Mouse (Mus musculus) midbrain, embryonic 10.5 days (tissue): ENCODE results near the gene 4930578G10Rik. TPM values are rescaled to one million over a fixed set of nuclear protein-coding genes. Genes with fewer than 3 reads are reported as not detected.
A peak's percentile ranks its signal among the peaks of the same experiment; 100 is the strongest.

Experiments
- DNase-seq: peaks from one replicate; pipeline ENCODE4 v3.0.0-alpha.2; 2017; ENCODE audit warnings: low spot score
- H3K27ac ChIP-seq: fragments of 300-500 bp; sonication (generic); replicated peaks from 2 replicates; pipeline ENCODE4 v1.5.1; 2016; ENCODE audit warnings: mild to moderate bottlenecking
- H3K27me3 ChIP-seq: fragments of 300-500 bp; sonication (generic); 2 replicates; pipeline ENCODE4 v1.6.1; 2016; ENCODE audit warnings: low read depth, mild to moderate bottlenecking; ENCODE audit not compliant: poor library complexity, severe bottlenecking
- H3K36me3 ChIP-seq: fragments of 300-500 bp; sonication (generic); 2 replicates; pipeline ENCODE4 v1.6.1; 2016; ENCODE audit warnings: mild to moderate bottlenecking, moderate library complexity
- H3K4me1 ChIP-seq: fragments of 300-500 bp; sonication (generic); 2 replicates; pipeline ENCODE4 v1.6.1; 2016
- H3K4me3 ChIP-seq: fragments of 300-500 bp; sonication (generic); 2 replicates; pipeline ENCODE4 v1.5.1; 2016; ENCODE audit warnings: mild to moderate bottlenecking, moderate library complexity
- H3K9me3 ChIP-seq: fragments of 300-500 bp; sonication (generic); replicated peaks from 2 replicates; pipeline ENCODE4 v1.6.1; 2016; ENCODE audit warnings: mild to moderate bottlenecking
- WGBS: fragments of 180-500 bp; shearing (Covaris S2); methylation state at CpG from one replicate; pipeline ENCODE4 v1.1.7; 2016; 5-methylcytosine and 5-hydroxymethylcytosine counted together
- polyA plus RNA-seq: library from polyadenylated mRNA; unstranded; fragments of >200 nt; fragmentation: Nextera tagmentation; extraction: Ambion mirVana; gene quantifications from 2 replicates; pipeline ENCODE4 v1.2.1, GENCODE M21; 2016

The 4930578G10Rik gene
- polyA plus RNA-seq, 1 experiment from 2014 or later = 0.48 TPM

GRCm38 (mm10) chr4:42876586-42877291 is 141.4 kb downstream of the 4930578G10Rik start:
- WGBS = 45% methylated on average over 5 of the region's 5 CpGs
- no peak overlapping the region for H3K4me3 ChIP-seq
- peak; percentile 62 for DNase-seq
- H3K9me3 ChIP-seq = no peaks in the 10 kb centered on the region
- no peak overlapping the region for H3K27ac ChIP-seq
- no peaks in the 10 kb centered on the region for H3K36me3 ChIP-seq
- no peaks in the 10 kb centered on the region for H3K4me1 ChIP-seq
- H3K27me3 ChIP-seq = no peaks in the 10 kb centered on the region

DNA sequence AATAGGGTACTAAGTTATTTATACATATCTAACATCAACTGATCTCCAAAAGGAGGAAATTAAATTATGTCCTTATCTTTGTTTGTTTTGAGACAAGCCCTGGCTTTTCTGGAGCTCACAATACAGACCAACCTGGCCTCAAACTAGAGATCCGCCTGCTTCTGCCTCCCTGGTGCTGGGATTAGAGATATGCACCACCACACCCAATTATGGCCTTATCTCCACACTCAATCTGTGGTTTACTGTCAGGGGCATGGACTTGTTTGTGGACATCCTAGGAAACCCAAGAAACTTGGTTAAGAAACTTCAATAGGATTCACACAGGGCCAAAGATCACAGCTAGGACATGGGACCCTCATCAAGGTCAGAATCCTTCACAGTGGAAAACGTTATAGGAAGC is 142.3 kb downstream of the 4930578G10Rik start:
- WGBS = 83% methylated on average over 2 of the region's 2 CpGs
- H3K4me3 ChIP-seq = no peak overlapping the region
- no peaks in the 10 kb centered on the region for H3K4me1 ChIP-seq
- H3K27me3 ChIP-seq = no peaks in the 10 kb centered on the region
- no peak for DNase-seq
- no peak overlapping the region for H3K27ac ChIP-seq
- H3K9me3 ChIP-seq = no peaks in the 10 kb centered on the region
- H3K36me3 ChIP-seq = no peaks in the 10 kb centered on the region

- Histone ChIP-seq H3K4me1 (no peaks in the 10 kb centered on the region), H3K27me3 (no peaks in the 10 kb centered on the region), H3K9me3 (no peaks in the 10 kb centered on the region), H3K27ac (no peak overlapping the region), H3K4me3 (no peak overlapping the region), H3K36me3 (no peaks in the 10 kb centered on the region)
- no peak for DNase-seq
- WGBS = 85% methylated on average over 16 of the region's 16 CpGs
Measured at GRCm38 (mm10) chr4:42879829-42880676, 144.7 kb downstream of the 4930578G10Rik start.

DNA sequence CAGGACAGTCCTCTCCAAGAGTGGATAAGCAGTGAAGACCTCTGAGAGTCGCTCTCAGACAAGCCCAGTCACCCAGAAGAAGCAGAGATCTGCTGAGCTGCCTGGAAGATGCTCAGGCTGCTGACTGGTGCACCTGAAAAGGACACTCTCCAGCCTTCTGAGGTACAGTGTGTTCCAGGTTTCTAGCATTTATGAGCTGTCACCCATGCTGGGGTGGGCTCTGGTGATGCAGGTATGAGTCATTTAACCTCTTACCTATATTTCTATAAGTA is 145.3 kb downstream of the 4930578G10Rik start:
- WGBS = 63% methylated on average over 1 of the region's 1 CpGs
- DNase-seq = no peak
- no peaks in the 10 kb centered on the region for H3K9me3 ChIP-seq
- no peaks in the 10 kb centered on the region for H3K36me3 ChIP-seq
- no peak overlapping the region for H3K27ac ChIP-seq
- no peaks in the 10 kb centered on the region for H3K4me1 ChIP-seq
- no peak overlapping the region for H3K4me3 ChIP-seq
- H3K27me3 ChIP-seq = no peaks in the 10 kb centered on the region

DNA sequence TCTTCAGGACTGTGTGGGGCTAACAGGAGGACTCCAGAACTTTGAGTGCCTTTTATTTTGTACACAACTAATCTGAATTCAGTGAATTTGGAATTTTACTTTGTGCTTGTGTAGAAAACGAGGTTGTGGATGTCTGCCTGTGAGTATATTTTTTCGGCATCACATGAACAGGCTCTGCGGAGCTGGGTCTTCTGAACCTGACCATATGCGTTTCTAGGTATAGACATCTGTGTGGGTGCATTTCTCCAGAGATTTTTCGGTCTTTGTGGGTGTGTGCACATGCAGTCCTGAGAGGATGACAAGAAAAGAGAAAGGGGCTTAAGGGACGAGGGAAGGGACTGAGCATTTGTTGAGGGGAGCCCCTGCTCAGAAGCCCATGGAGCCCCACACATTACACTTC is 151.6 kb downstream of the 4930578G10Rik start:
- WGBS = 89% methylated on average over 6 of the region's 6 CpGs
- DNase-seq = no peak

DNA sequence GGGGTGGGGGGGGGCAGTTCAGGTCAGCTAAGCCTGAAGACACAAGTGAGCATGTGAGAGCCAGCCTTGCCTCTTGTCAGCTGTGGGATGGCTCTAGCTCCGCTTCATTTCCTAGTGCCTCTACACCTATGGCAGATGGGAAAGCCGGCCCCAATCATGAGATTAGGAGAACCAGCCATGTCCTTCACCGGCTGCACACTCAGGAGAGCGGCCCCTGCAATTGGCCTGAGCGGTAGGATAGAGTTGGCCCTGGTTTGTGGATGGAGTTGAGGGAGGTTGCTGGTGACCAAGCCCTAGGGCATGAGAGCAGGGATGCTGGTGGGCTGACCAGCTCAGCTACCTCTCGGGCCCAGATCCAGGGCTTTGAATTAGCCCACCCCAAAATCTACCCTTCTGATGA is 153.5 kb downstream of the 4930578G10Rik start:
- Histone ChIP-seq H3K27me3 (no peaks in the 10 kb centered on the region), H3K27ac (no peak overlapping the region), H3K9me3 (no peaks in the 10 kb centered on the region), H3K36me3 (no peaks in the 10 kb centered on the region), H3K4me1 (no peaks in the 10 kb centered on the region), H3K4me3 (no peak overlapping the region)
- DNase-seq = no peak
- 93% methylated on average over 6 of the region's 6 CpGs for WGBS

More for the DNA sequence above, 151.6 kb downstream of the 4930578G10Rik start:
- no peaks in the 10 kb centered on the region for H3K4me1 ChIP-seq
- H3K36me3 ChIP-seq = no peaks in the 10 kb centered on the region
- no peak overlapping the region for H3K27ac ChIP-seq
- no peak overlapping the region for H3K4me3 ChIP-seq
- no peaks in the 10 kb centered on the region for H3K27me3 ChIP-seq
- H3K9me3 ChIP-seq = no peaks in the 10 kb centered on the region

DNA sequence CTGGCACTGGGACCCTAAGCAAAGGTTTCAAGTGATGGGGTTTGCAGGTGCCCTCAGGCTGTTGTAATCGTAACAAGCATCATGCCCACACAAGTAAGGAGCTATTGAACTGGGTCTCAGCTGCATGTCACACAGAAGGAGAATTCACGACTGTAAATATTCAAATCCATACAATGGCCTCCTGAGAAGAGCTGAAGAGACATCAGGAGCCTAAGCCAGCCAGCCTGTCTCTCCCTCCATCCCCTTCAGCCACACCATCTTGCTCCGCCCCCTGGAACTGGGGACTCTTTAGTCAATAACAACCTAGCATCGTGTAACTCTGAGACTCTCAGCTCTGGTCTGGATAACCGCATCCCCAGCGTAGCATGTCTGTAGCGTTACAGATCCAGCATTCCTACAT is 155.8 kb downstream of the 4930578G10Rik start:
- no peak overlapping the region for H3K4me3 ChIP-seq
- H3K27ac ChIP-seq = no peak overlapping the region
- WGBS = 71% methylated on average over 7 of the region's 7 CpGs
- H3K9me3 ChIP-seq = no peaks in the 10 kb centered on the region
- H3K4me1 ChIP-seq = 0 out of 2 replicates have a peak, but pooled peaks cover 3% of the 10 kb centered on the region
- H3K27me3 ChIP-seq = no peaks in the 10 kb centered on the region
- H3K36me3 ChIP-seq = no peaks in the 10 kb centered on the region
- DNase-seq = no peak

- Histone ChIP-seq H3K4me3 (no peak overlapping the region), H3K9me3 (no peaks in the 10 kb centered on the region), H3K27me3 (no peaks in the 10 kb centered on the region), H3K4me1 (peaks cover 11% of the 10 kb centered on the region), H3K36me3 (no peaks in the 10 kb centered on the region), H3K27ac (no peak overlapping the region)
- WGBS = 74% methylated on average over 7 of the region's 7 CpGs
- DNase-seq = no peak
Measured at GRCm38 (mm10) chr4:42895118-42895517, 159.8 kb downstream of the 4930578G10Rik start.

Other genes starting within 250 kb of the 4930578G10Rik start
- not detected in 2 replicates for gene Fam205a2, start 207.4 kb upstream of the 4930578G10Rik start, polyA plus RNA-seq
- not detected in 2 replicates for gene Gm10591, start 123.3 kb upstream of the 4930578G10Rik start, polyA plus RNA-seq
- not detected in 2 replicates for gene Gm2564, start 105.8 kb upstream of the 4930578G10Rik start, polyA plus RNA-seq
- not detected in 2 replicates for gene Ccl27b, start 80.3 kb upstream of the 4930578G10Rik start, polyA plus RNA-seq
- not detected in 2 replicates for gene Il11ra2, start 73.7 kb upstream of the 4930578G10Rik start, polyA plus RNA-seq
- gene Ccl19, start 21.0 kb downstream of the 4930578G10Rik start, polyA plus RNA-seq = 0.48 TPM in 1 of 2 replicates, not detected in the other
- 0.21 and 0.27 TPM in 2 replicates for gene Ccl21a, start 38.4 kb downstream of the 4930578G10Rik start, polyA plus RNA-seq
- not detected in 2 replicates for gene Fam205a1, start 118.3 kb downstream of the 4930578G10Rik start, polyA plus RNA-seq
- 0.38 and 0.73 TPM in 2 replicates for gene Gm12394, start 121.2 kb downstream of the 4930578G10Rik start, polyA plus RNA-seq
- 0.60 and 0.98 TPM in 2 replicates for gene Fam205c, start 138.7 kb downstream of the 4930578G10Rik start, polyA plus RNA-seq
- 1.6 and 2.1 TPM in 2 replicates for gene Phf24, start 181.1 kb downstream of the 4930578G10Rik start, polyA plus RNA-seq
- 14.9 and 22.6 TPM in 2 replicates for gene Dnajb5, start 214.3 kb downstream of the 4930578G10Rik start, polyA plus RNA-seq
- gene 1700022I11Rik, start 234.1 kb downstream of the 4930578G10Rik start, polyA plus RNA-seq = 0.47 and 0.59 TPM in 2 replicates